Mouse (Mus musculus): ENCODE measurements at regions not wholly inside any gene's neighbourhood (a gene's known extent, or its start where the extent isn't known, plus 50 kb on each side); places are given as distances from the start of the nearest gene placed in this dataset.

GRCm38 (mm10) chr9:91609457-91610166, 244.0 kb upstream of the Zic1 start:
- no peak overlapping the region for H3K27ac ChIP-seq (replicated peaks)
- no peaks in the 10 kb centered on the region for H3K4me1 ChIP-seq (replicated peaks)
- H3K9ac ChIP-seq, result no peak overlapping the region
- peak overlapping the region; percentile 3; the same call in 1 of the 2 replicates for H3K4me2 ChIP-seq
- H3K27me3 ChIP-seq, result no peaks in the 10 kb centered on the region
- WGBS, result 47% methylated on average over 10 of the region's 10 CpGs
- H3K9me3 ChIP-seq, result no peaks in the 10 kb centered on the region
- ATAC-seq (ENCODE audit: low FRiP score, low read depth), result peak; percentile 90
- H3K36me3 ChIP-seq, result no peaks in the 10 kb centered on the region
- H3K4me3 ChIP-seq, result no peak overlapping the region

DNA sequence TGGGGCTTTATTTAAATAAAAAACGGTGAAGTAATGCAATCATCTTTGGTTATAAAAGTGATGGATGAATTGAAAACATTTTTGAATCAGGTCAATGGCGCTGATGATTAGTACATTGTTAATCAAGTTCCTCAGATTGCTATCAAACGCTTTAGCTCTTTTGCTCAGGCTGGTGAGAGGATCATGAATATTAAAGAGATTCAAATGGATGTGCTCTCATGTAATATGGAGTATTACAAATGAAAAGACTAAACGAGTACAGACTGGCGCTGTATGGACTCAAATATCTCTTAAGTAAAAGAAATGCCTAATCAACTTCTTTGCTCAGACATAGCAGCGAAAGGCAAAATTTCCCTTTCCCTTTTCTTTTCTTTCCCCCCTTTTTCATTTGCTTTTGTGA, 236.1 kb upstream of the Zic1 start:
- Histone ChIP-seq H3K36me3 (no peaks in the 10 kb centered on the region), H3K27ac (replicated peaks) (no peak overlapping the region), H3K4me3 (no peak overlapping the region), H3K27me3 (no peaks in the 10 kb centered on the region), H3K4me2 (no peak overlapping the region), H3K9ac (no peak overlapping the region), H3K9me3 (no peaks in the 10 kb centered on the region), H3K4me1 (replicated peaks) (no peaks in the 10 kb centered on the region)
- no peak for ATAC-seq (ENCODE audit: low FRiP score, low read depth)
- WGBS, result 63% methylated on average over 6 of the region's 6 CpGs

DNA sequence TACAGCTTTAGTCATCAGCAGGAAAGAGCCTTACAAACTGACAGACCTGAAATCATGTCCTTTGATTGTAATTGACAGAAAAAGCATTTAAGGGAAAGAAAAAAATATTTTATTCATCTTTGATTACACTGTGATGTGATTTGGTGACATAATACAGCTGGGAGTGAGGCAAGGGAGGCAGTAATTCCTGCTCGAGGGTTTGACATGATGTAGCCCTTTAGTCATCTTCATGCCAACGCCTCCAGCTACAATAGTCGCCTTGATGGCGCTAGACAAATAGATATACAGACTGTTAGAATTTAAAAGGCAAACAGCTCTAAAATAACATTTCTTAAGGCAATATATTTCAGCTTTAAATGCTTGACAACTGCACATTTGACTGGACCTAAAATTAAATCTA, 226.3 kb upstream of the Zic1 start:
- Histone ChIP-seq H3K27ac (replicated peaks) (no peak overlapping the region), H3K36me3 (no peaks in the 10 kb centered on the region), H3K9me3 (no peaks in the 10 kb centered on the region), H3K9ac (no peak overlapping the region), H3K4me3 (no peak overlapping the region), H3K27me3 (no peaks in the 10 kb centered on the region), H3K4me2 (no peak overlapping the region), H3K4me1 (replicated peaks) (no peaks in the 10 kb centered on the region)
- 57% methylated on average over 4 of the region's 4 CpGs for WGBS
- ATAC-seq (ENCODE audit: low FRiP score, low read depth), result no peak

DNA sequence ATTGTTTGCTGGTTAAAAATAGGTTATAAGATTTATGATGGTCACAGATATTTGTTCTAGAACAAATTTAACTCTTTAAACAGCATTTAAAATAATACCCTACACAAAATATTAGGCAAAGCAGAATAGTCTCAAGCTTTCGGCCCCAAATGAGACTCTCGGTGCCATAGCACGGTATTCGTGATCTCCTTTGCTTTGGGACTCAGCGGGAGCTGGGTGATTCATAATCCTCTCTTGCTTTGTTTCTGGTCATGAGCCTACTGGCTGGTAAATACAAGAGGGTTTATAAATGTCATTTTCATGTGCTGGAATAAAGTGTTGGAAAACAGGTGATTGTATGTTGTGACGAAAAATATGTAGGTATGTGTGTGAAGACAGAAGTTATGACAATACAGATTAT, 223.1 kb upstream of the Zic1 start:
- Histone ChIP-seq H3K9ac (no peak overlapping the region), H3K9me3 (no peaks in the 10 kb centered on the region), H3K4me2 (no peak overlapping the region), H3K27me3 (no peaks in the 10 kb centered on the region), H3K27ac (replicated peaks) (no peak overlapping the region), H3K36me3 (no peaks in the 10 kb centered on the region), H3K4me3 (no peak overlapping the region), H3K4me1 (replicated peaks) (no peaks in the 10 kb centered on the region)
- ATAC-seq (ENCODE audit: low FRiP score, low read depth), result no peak
- WGBS, result 74% methylated on average over 6 of the region's 6 CpGs

DNA sequence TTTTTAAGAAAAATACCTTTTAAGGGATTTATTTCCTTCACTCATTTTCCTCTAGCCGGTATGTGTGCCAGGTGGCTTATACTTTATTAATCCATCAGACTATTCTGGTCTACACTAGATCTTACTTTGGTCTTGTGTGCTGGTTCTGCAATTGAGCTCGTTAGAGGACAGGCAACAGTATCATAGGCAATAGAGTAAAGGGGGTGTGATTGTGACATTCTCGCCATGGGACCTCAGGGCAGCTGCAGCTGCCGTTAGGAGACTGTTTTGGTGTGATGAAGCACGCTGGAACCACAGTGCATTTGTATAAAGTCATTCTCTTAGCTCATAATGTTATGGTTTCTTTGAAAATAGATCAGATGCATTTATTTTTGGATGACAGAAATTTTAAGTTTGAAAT, 222.3 kb upstream of the Zic1 start:
- no peak for ATAC-seq (ENCODE audit: low FRiP score, low read depth)
- Histone ChIP-seq H3K9ac (no peak overlapping the region), H3K4me1 (replicated peaks) (no peaks in the 10 kb centered on the region), H3K27ac (replicated peaks) (no peak overlapping the region), H3K4me3 (no peak overlapping the region), H3K9me3 (no peaks in the 10 kb centered on the region), H3K27me3 (no peaks in the 10 kb centered on the region), H3K36me3 (no peaks in the 10 kb centered on the region), H3K4me2 (no peak overlapping the region)
- WGBS, result 49% methylated on average over 5 of the region's 5 CpGs

- Histone ChIP-seq H3K27me3 (no peaks in the 10 kb centered on the region), H3K4me1 (replicated peaks) (no peaks in the 10 kb centered on the region), H3K9me3 (no peaks in the 10 kb centered on the region), H3K36me3 (no peaks in the 10 kb centered on the region), H3K4me2 (no peak overlapping the region), H3K4me3 (no peak overlapping the region), H3K27ac (replicated peaks) (no peak overlapping the region), H3K9ac (no peak overlapping the region)
- ATAC-seq (ENCODE audit: low FRiP score, low read depth), result no peak; the same call in 1 of the 2 replicates
- WGBS, result 72% methylated on average over 7 of the region's 7 CpGs
Measured at GRCm38 (mm10) chr9:91587271-91587670, 221.7 kb upstream of the Zic1 start.

- Histone ChIP-seq H3K4me1 (replicated peaks) (no peaks in the 10 kb centered on the region), H3K27me3 (no peaks in the 10 kb centered on the region), H3K4me3 (no peak overlapping the region), H3K27ac (replicated peaks) (no peak overlapping the region), H3K36me3 (no peaks in the 10 kb centered on the region), H3K9me3 (no peaks in the 10 kb centered on the region), H3K4me2 (no peak overlapping the region), H3K9ac (no peak overlapping the region)
- no peak for ATAC-seq (ENCODE audit: low FRiP score, low read depth)
- WGBS, result 81% methylated on average over 5 of the region's 5 CpGs
Measured at GRCm38 (mm10) chr9:91586635-91587034, 221.0 kb upstream of the Zic1 start.

DNA sequence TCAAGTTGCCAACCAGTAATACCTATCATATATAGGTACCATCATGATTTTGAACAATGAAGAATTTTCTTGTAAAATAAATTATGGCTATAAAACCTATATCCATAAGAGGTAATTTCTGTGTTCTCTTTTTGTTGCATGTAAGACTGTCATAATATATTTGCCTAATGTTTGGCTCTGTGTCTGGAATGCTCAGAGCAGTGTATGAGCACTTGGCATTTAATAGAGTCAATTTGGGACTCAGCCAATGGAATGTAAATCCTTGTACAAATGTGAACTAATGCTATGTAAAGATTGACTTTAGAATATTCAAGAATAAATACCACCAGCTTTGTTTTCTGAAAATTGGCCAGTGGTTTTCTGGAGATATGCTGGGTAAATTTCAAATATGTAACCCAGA, 208.5 kb upstream of the Zic1 start:
- Histone ChIP-seq H3K27me3 (no peaks in the 10 kb centered on the region), H3K4me2 (no peak overlapping the region), H3K9me3 (no peaks in the 10 kb centered on the region), H3K4me1 (replicated peaks) (no peaks in the 10 kb centered on the region), H3K4me3 (no peak overlapping the region), H3K27ac (replicated peaks) (no peak overlapping the region), H3K36me3 (no peaks in the 10 kb centered on the region), H3K9ac (no peak overlapping the region)
- no peak for ATAC-seq (ENCODE audit: low FRiP score, low read depth)

GRCm38 (mm10) chr9:91566006-91566641, 200.5 kb upstream of the Zic1 start:
- Histone ChIP-seq H3K9ac (no peak overlapping the region), H3K4me1 (replicated peaks) (no peaks in the 10 kb centered on the region), H3K36me3 (no peaks in the 10 kb centered on the region), H3K27ac (replicated peaks) (no peak overlapping the region), H3K27me3 (no peaks in the 10 kb centered on the region), H3K4me3 (no peak overlapping the region), H3K4me2 (no peak overlapping the region), H3K9me3 (no peaks in the 10 kb centered on the region)
- ATAC-seq (ENCODE audit: low FRiP score, low read depth), result no peak
- WGBS, result 75% methylated on average over 5 of the region's 5 CpGs

GRCm38 (mm10) chr9:91561331-91561730, 195.7 kb upstream of the Zic1 start:
- ATAC-seq (ENCODE audit: low FRiP score, low read depth), result no peak
- Histone ChIP-seq H3K36me3 (no peaks in the 10 kb centered on the region), H3K4me2 (no peak overlapping the region), H3K27ac (replicated peaks) (no peak overlapping the region), H3K4me1 (replicated peaks) (no peaks in the 10 kb centered on the region), H3K27me3 (no peaks in the 10 kb centered on the region), H3K9ac (no peak overlapping the region), H3K9me3 (no peaks in the 10 kb centered on the region), H3K4me3 (no peak overlapping the region)
- 78% methylated on average over 2 of the region's 2 CpGs for WGBS

DNA sequence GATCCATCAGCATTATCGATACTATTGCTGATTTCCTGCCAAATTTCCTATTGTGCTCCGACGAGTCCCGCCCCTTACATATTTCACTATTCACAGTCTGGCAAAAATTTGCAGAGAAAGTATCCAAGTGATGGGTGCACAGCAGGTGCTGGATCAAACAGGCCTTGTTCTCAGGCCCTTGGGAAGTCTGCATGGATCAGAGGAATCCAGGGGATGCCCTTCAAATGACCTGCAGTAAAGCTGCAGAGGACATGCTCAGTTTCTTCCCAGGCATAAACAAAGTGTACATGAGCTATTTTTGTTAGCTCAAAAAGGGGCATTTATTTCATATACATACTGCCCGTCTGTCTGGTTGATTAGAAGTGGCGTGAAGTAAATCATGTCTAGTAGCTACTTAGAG, 194.2 kb upstream of the Zic1 start:
- no peak overlapping the region for H3K9ac ChIP-seq
- H3K36me3 ChIP-seq, result no peaks in the 10 kb centered on the region
- no peaks in the 10 kb centered on the region for H3K9me3 ChIP-seq
- H3K4me1 ChIP-seq (replicated peaks), result no peaks in the 10 kb centered on the region
- ATAC-seq (ENCODE audit: low FRiP score, low read depth), result no peak
- H3K4me3 ChIP-seq, result no peak overlapping the region
- 65% methylated on average over 6 of the region's 6 CpGs for WGBS
- no peak overlapping the region for H3K4me2 ChIP-seq
- H3K27ac ChIP-seq (replicated peaks), result no peak overlapping the region
- no peaks in the 10 kb centered on the region for H3K27me3 ChIP-seq

DNA sequence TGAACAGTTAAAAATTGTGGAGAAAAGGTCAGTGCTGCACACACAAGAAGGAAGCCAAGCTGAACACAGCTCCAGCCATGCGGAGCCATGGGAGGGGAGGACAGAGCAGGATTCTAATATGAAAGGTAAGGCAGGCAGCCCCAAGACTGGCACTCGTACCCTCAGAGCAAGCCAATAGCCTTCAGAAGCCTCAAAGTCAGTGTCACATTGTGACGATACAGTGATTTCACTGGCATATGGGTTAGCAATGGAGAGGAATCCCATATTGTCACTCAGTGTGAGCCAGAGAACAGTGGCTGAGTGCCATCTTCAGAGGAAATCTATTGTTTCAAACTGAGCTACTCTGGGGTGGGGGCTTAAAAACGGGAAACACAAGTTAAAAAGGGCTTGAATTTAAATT, 181.4 kb upstream of the Zic1 start:
- Histone ChIP-seq H3K36me3 (no peaks in the 10 kb centered on the region), H3K4me2 (no peak overlapping the region), H3K4me1 (replicated peaks) (0 out of 2 replicates have a peak, but pooled peaks cover 3% of the 10 kb centered on the region), H3K4me3 (no peak overlapping the region), H3K9me3 (no peaks in the 10 kb centered on the region), H3K27ac (replicated peaks) (0 out of 2 replicates have a peak overlapping the region, but pooled peaks have one; percentile 15), H3K27me3 (no peaks in the 10 kb centered on the region), H3K9ac (no peak overlapping the region)
- 59% methylated on average over 4 of the region's 4 CpGs for WGBS
- peak; percentile 89 for ATAC-seq (ENCODE audit: low FRiP score, low read depth)
